Mouse (Mus musculus) testis, adult 2 months (tissue): Measurements from ENCODE around the gene Gm13212.
"Not testable (repeated sequence)": the region's sequence is repeated elsewhere in the genome, so short reads cannot be mapped to it uniquely, and the experiment has no call there.

Source experiments
- CTCF ChIP-seq: fragments of 200-500 bp; IDR thresholded peaks from 2 replicates; pipeline ENCODE4 v1.5.1; 2012; ENCODE audit warnings: low read depth, mild to moderate bottlenecking, inconsistent platforms, low read length, moderate library complexity; ENCODE audit not compliant: control insufficient read depth, insufficient read depth, insufficient replicate concordance
- POLR2A ChIP-seq: fragments of 200-500 bp; IDR thresholded peaks from 2 replicates; pipeline ENCODE4 v1.6.1; 2012; ENCODE audit warnings: low read depth, mild to moderate bottlenecking, inconsistent platforms, low read length, moderate library complexity; ENCODE audit not compliant: control insufficient read depth

GRCm38 (mm10) chr4:145670385-145670784 is 85.4 kb downstream of the Gm13212 start, which contains the start of gene Zfp980:
- TF ChIP-seq CTCF, POLR2A: not testable (repeated sequence)
